Mouse (Mus musculus): Measurements from ENCODE around the gene Prkaa1. TPM values are rescaled to one million over a fixed set of nuclear protein-coding genes. Genes with fewer than 3 reads are reported as not detected.

The Prkaa1 gene
- polyA plus RNA-seq, 1 experiment from 2014 or later = 13.3 TPM

DNA sequence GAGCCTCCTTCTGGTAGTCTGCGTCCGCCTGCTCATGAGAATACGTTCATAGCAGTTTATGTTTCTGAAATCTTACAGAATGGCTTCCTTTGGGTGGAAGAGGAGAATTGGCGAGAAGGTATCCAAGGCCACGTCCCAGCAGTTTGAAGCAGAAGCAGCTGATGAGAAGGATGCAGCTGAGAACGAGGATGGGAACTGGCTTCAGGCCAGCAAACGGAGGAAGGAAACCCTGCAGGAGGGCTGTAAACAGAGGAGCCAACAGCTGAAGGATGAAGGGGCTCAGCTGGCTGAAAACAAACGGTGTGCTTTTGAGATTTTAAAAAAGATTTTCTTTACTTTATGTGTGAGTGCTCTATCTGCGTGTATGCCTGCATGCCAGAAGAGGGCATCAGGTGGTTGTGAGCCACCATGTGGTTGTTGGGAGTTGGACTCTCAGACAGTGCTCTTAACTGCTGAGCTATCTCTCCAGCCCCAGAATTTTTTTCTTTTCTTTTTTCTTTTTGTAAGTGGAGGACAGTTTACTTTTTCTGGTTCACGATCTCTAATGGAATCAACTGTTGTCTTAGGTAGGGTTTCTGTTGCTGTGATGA, 45.9 kb downstream of the Prkaa1 start:
- H3K4me2 ChIP-seq (replicated peaks; ENCODE audit: low read depth, low read length) = no peak overlapping the region
- DNase-seq (ENCODE audit: low spot score) = peak; percentile 19
- H3K36me3 ChIP-seq (ENCODE audit: insufficient read depth, low read length) = 0 out of 2 replicates have a peak, but pooled peaks cover 4% of the 10 kb centered on the region
- H3K27me3 ChIP-seq (replicated peaks; ENCODE audit: insufficient read depth, low read length) = no peaks in the 10 kb centered on the region
- 44% methylated on average over 10 of the region's 10 CpGs for WGBS
- peaks cover 6% of the 10 kb centered on the region; the same call in 1 of the 2 replicates for H3K4me1 ChIP-seq (ENCODE audit: insufficient read depth, low read depth, low read length)
- no peak overlapping the region for H3K27ac ChIP-seq (ENCODE audit: low read length)
- ATAC-seq = no peak
- H3K9me3 ChIP-seq (ENCODE audit: low read length) = no peaks in the 10 kb centered on the region
- H3K9ac ChIP-seq (replicated peaks; ENCODE audit: low read depth) = no peak overlapping the region
- no peak overlapping the region for H3K4me3 ChIP-seq (ENCODE audit: low read depth, low read length)
- no peak for TF ChIP-seq EP300 (IDR thresholded peaks at IDR 0.05)
- TF ChIP-seq CTCF (IDR thresholded peaks at IDR 0.05) = peak; percentile 41

DNA sequence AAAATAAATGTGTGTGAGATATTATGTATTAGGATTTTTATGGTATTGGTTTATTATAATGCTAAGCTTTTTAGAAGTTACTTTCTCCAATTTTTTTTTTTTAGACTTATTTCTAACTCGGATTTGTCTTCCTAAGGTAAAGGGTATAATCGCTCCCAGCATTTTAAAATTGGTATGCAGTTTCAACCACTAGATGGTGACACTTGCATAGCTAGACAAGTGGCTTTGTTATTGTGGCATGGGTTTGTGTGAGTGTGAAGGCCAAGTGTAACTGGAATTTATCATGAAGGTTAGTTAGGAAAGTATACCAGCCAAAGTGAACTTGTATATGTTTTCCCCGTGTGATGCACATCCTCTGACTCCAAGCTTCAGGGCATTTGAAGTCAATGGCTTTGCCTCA, 50.2 kb downstream of the Prkaa1 start:
- ATAC-seq (no peak), DNase-seq (ENCODE audit: low spot score) (peak; percentile 26)
- no peak overlapping the region for H3K9ac ChIP-seq (replicated peaks; ENCODE audit: low read depth)
- TF ChIP-seq CTCF (IDR thresholded peaks at IDR 0.05) (peak; percentile 69), EP300 (IDR thresholded peaks at IDR 0.05) (no peak)
- no peak overlapping the region for H3K4me2 ChIP-seq (replicated peaks; ENCODE audit: low read depth, low read length)
- H3K27ac ChIP-seq (ENCODE audit: low read length) = no peak overlapping the region
- H3K4me1 ChIP-seq (ENCODE audit: insufficient read depth, low read depth, low read length) = no peaks in the 10 kb centered on the region
- H3K9me3 ChIP-seq (ENCODE audit: low read length) = no peaks in the 10 kb centered on the region
- no peak overlapping the region for H3K4me3 ChIP-seq (ENCODE audit: low read depth, low read length)
- 0 out of 2 replicates have a peak, but pooled peaks cover 4% of the 10 kb centered on the region for H3K36me3 ChIP-seq (ENCODE audit: insufficient read depth, low read length)
- 74% methylated on average over 3 of the region's 3 CpGs for WGBS
- no peaks in the 10 kb centered on the region for H3K27me3 ChIP-seq (replicated peaks; ENCODE audit: insufficient read depth, low read length)

DNA sequence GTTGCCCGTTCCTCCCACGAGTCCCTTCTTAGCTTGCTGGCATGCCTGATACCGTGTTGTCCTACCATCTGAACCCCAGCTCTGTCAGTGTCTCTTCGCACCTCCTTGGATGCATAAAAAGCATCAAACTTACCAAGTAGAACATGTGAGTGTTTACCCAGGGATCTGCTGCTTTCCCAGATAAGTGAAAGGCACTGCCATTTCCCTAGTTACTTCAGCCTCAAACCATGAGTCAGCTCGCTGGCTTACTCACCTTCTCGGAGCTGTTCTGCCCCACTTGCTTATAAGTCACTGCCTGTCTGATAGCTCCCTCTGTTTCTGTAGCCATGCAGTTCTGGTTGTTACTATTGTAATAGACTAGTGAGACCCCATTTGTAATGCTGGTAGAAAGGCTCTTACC, 50.8 kb downstream of the Prkaa1 start:
- TF ChIP-seq CTCF (IDR thresholded peaks at IDR 0.05) (no peak), EP300 (IDR thresholded peaks at IDR 0.05) (no peak)
- Histone ChIP-seq H3K4me3 (ENCODE audit: low read depth, low read length) (no peak overlapping the region), H3K4me2 (replicated peaks; ENCODE audit: low read depth, low read length) (no peak overlapping the region), H3K27ac (ENCODE audit: low read length) (no peak overlapping the region), H3K27me3 (replicated peaks; ENCODE audit: insufficient read depth, low read length) (no peaks in the 10 kb centered on the region), H3K9ac (replicated peaks; ENCODE audit: low read depth) (no peak overlapping the region), H3K36me3 (ENCODE audit: insufficient read depth, low read length) (0 out of 2 replicates have a peak, but pooled peaks cover 4% of the 10 kb centered on the region), H3K4me1 (ENCODE audit: insufficient read depth, low read depth, low read length) (no peaks in the 10 kb centered on the region), H3K9me3 (ENCODE audit: low read length) (no peaks in the 10 kb centered on the region)
- 89% methylated on average over 6 of the region's 6 CpGs for WGBS
- ATAC-seq (no peak), DNase-seq (ENCODE audit: low spot score) (no peak)

DNA sequence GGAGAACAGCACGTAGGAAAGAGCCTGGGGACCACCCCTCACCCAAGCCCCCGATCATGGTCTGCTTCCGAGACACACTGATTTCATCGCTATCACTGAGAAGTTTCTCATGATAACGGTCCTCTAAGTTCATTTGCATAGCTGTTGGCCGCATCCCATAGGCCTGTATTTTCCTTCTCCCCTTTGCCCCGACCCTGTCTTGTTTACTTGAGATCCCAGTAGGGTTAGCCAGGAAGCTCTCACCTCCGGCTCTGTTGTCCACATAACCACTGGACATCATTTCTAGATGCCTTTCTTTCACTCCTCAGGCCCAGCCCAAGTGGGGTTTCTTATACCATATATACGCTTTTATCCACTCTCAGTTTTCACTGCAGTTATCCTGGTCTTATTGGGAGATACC, 51.3 kb downstream of the Prkaa1 start:
- no peak overlapping the region for H3K4me3 ChIP-seq (ENCODE audit: low read depth, low read length)
- DNase-seq (ENCODE audit: low spot score) (no peak), ATAC-seq (no peak)
- H3K9ac ChIP-seq (replicated peaks; ENCODE audit: low read depth) = no peak overlapping the region
- no peaks in the 10 kb centered on the region for H3K9me3 ChIP-seq (ENCODE audit: low read length)
- H3K36me3 ChIP-seq (ENCODE audit: insufficient read depth, low read length) = 0 out of 2 replicates have a peak, but pooled peaks cover 2% of the 10 kb centered on the region
- H3K4me1 ChIP-seq (ENCODE audit: insufficient read depth, low read depth, low read length) = no peaks in the 10 kb centered on the region
- no peaks in the 10 kb centered on the region for H3K27me3 ChIP-seq (replicated peaks; ENCODE audit: insufficient read depth, low read length)
- TF ChIP-seq CTCF (IDR thresholded peaks at IDR 0.05) (no peak), EP300 (IDR thresholded peaks at IDR 0.05) (no peak)
- WGBS = 87% methylated on average over 9 of the region's 9 CpGs
- no peak overlapping the region for H3K27ac ChIP-seq (ENCODE audit: low read length)
- H3K4me2 ChIP-seq (replicated peaks; ENCODE audit: low read depth, low read length) = no peak overlapping the region

DNA sequence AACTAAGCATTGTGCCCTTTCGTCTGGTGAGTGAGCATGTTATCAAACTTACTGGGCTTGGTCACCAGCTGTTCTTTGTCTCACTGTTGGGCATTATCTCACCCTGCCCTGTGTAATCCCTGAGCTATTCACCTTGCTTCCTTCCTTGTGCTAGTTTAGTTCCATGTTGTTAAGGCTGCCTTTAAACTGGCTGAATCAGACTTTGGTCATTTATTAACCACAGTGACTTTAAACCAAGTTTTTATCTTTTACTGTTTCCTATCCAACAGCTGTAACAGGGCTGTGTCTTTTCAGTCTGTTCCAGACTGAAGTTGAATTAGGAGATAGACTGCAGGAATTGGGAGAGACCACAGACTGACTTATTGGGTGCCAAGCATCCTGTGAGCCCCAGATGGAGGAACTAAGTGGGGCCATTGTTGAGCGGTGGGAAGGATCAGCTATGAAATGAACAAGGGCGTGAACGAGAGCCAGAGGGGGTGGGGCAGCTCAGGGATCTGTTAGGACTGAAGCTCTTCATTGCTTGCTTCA, 52.4 kb downstream of the Prkaa1 start:
- H3K27ac ChIP-seq (ENCODE audit: low read length) = no peak overlapping the region
- H3K36me3 ChIP-seq (ENCODE audit: insufficient read depth, low read length) = no peaks in the 10 kb centered on the region
- H3K4me1 ChIP-seq (ENCODE audit: insufficient read depth, low read depth, low read length) = no peaks in the 10 kb centered on the region
- peak; percentile 24 for DNase-seq (ENCODE audit: low spot score)
- H3K9ac ChIP-seq (replicated peaks; ENCODE audit: low read depth) = no peak overlapping the region
- peak; percentile 44; the same call in 1 of the 2 replicates for ATAC-seq
- no peak overlapping the region for H3K4me3 ChIP-seq (ENCODE audit: low read depth, low read length)
- 29% methylated on average over 4 of the region's 4 CpGs for WGBS
- TF ChIP-seq EP300 (IDR thresholded peaks at IDR 0.05) = no peak
- TF ChIP-seq CTCF (IDR thresholded peaks at IDR 0.05) = no peak
- no peak overlapping the region for H3K4me2 ChIP-seq (replicated peaks; ENCODE audit: low read depth, low read length)
- no peaks in the 10 kb centered on the region for H3K9me3 ChIP-seq (ENCODE audit: low read length)
- H3K27me3 ChIP-seq (replicated peaks; ENCODE audit: insufficient read depth, low read length) = no peaks in the 10 kb centered on the region

DNA sequence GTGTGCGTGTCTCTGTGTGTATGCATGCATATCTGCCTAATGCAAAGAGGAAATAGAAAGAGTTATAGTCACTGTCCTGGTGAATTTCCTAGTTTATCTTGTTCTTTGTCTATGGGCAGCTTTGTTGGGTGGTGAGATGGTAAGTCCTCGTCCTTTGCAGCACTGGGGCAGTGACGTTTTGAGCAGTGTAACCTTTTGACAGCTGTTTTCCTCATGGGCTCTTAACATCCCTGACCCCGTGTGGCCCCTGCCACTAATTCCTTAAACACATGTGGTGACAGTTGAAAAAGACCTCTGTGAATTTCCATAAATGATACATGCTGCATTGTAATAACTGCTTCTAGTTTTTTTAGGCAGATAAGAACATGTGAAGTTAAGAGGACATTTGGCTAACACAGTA, 53.0 kb downstream of the Prkaa1 start:
- Histone ChIP-seq H3K4me3 (ENCODE audit: low read depth, low read length) (no peak overlapping the region), H3K36me3 (ENCODE audit: insufficient read depth, low read length) (no peaks in the 10 kb centered on the region), H3K4me1 (ENCODE audit: insufficient read depth, low read depth, low read length) (no peaks in the 10 kb centered on the region), H3K9ac (replicated peaks; ENCODE audit: low read depth) (no peak overlapping the region), H3K4me2 (replicated peaks; ENCODE audit: low read depth, low read length) (no peak overlapping the region), H3K27ac (ENCODE audit: low read length) (no peak overlapping the region), H3K9me3 (ENCODE audit: low read length) (no peaks in the 10 kb centered on the region), H3K27me3 (replicated peaks; ENCODE audit: insufficient read depth, low read length) (no peaks in the 10 kb centered on the region)
- ATAC-seq (no peak), DNase-seq (ENCODE audit: low spot score) (no peak)
- WGBS = 46% methylated on average over 4 of the region's 4 CpGs
- TF ChIP-seq CTCF (IDR thresholded peaks at IDR 0.05) (no peak), EP300 (IDR thresholded peaks at IDR 0.05) (no peak)

All from lung, postnatal 0 days (tissue).